Comparison of ENCODE assay signal across 27 mouse cellular contexts in the genomic region with DNA sequence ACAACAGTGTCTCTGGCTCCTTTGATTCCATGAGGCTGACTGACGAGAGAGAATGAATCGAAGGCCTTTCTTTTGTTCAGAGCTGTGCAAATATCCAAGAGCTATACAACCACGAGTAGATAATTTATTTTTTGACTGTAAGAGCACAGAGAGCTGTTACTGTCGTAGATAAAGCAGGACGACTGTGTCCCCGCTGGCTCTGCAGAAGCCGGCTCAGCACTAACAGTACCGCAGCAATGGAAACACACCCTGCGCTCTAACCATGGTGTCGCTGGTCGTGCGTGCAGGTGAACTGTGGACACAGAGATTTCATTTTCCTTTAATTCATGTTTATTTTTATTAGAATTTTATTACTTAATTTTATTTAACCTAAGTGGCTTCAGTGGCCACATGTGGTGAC.
A peak's percentile ranks its signal among the peaks of the same experiment; 100 is the strongest.
DNase-seq lines count a peak whose midpoint lies in the region; ATAC-seq and TF ChIP-seq lines count a peak whose summit lies in the region.
"Had no signal": no experiment of that assay in that cellular context is flagged by ENCODE, and none has a peak within 500 bp of the region (broad histone marks: within the 10 kb centered on the region; RNA-seq: fewer than 3 reads in every experiment).

No protein-coding gene starts in this region.

- no peak overlapping the region for H3K4me2 ChIP-seq in forebrain, postnatal 0 days (ENCODE audit: low read depth)
- no peak overlapping the region for H3K4me2 ChIP-seq in forebrain, embryonic 11.5 days (ENCODE audit: low read depth, low read length, severe bottlenecking)
- H3K4me2 ChIP-seq in midbrain, embryonic 13.5 days (replicated peaks) = no peak overlapping the region
- H3K4me2 ChIP-seq in midbrain, embryonic 11.5 days = no peak overlapping the region
- H3K4me2 ChIP-seq in midbrain, embryonic 16.5 days (ENCODE audit: low read length) = no peak overlapping the region
- no peak overlapping the region for H3K4me2 ChIP-seq in neural tube, embryonic 15.5 days
- H3K4me2 ChIP-seq: embryonic facial prominence, embryonic 13.5 days; limb, embryonic 12.5 days; liver, embryonic 15.5 days; lung, embryonic 14.5 days; midbrain, embryonic 12.5 days had no signal

- H3K27me3 ChIP-seq in forebrain, postnatal 0 days (ENCODE audit: insufficient read depth, low read length) = no peaks in the 10 kb centered on the region
- H3K27me3 ChIP-seq in forebrain, embryonic 11.5 days (ENCODE audit: control insufficient read depth, insufficient read depth, low read length) = no peaks in the 10 kb centered on the region
- H3K27me3 ChIP-seq in midbrain, embryonic 13.5 days = no peaks in the 10 kb centered on the region
- no peaks in the 10 kb centered on the region for H3K27me3 ChIP-seq in midbrain, embryonic 11.5 days (ENCODE audit: control insufficient read depth, insufficient read depth, low read length)
- no peaks in the 10 kb centered on the region for H3K27me3 ChIP-seq in midbrain, embryonic 16.5 days (ENCODE audit: control insufficient read depth, insufficient read depth, low read depth, low read length)
- no peaks in the 10 kb centered on the region for H3K27me3 ChIP-seq in neural tube, embryonic 15.5 days (replicated peaks)
- H3K27me3 ChIP-seq: embryonic facial prominence, embryonic 13.5 days; limb, embryonic 12.5 days; liver, embryonic 15.5 days; midbrain, embryonic 12.5 days had no signal

- no peaks in the 10 kb centered on the region for H3K9me3 ChIP-seq in forebrain, postnatal 0 days (ENCODE audit: low read length)
- H3K9me3 ChIP-seq in forebrain, embryonic 11.5 days (ENCODE audit: control insufficient read depth, low read length) = no peaks in the 10 kb centered on the region
- no peaks in the 10 kb centered on the region for H3K9me3 ChIP-seq in midbrain, embryonic 13.5 days
- H3K9me3 ChIP-seq in midbrain, embryonic 11.5 days (ENCODE audit: control insufficient read depth, low read length) = no peaks in the 10 kb centered on the region
- H3K9me3 ChIP-seq in midbrain, embryonic 16.5 days (replicated peaks; ENCODE audit: control insufficient read depth, low read length, poor library complexity, severe bottlenecking) = no peaks in the 10 kb centered on the region
- no peaks in the 10 kb centered on the region for H3K9me3 ChIP-seq in neural tube, embryonic 15.5 days (replicated peaks)
- H3K9me3 ChIP-seq: embryonic facial prominence, embryonic 13.5 days; limb, embryonic 12.5 days; liver, embryonic 15.5 days; midbrain, embryonic 12.5 days had no signal

- H3K27ac ChIP-seq in forebrain, postnatal 0 days (ENCODE audit: low read depth, low read length) = no peak overlapping the region
- H3K27ac ChIP-seq in forebrain, embryonic 11.5 days (ENCODE audit: low read depth, low read length) = no peak overlapping the region
- H3K27ac ChIP-seq in midbrain, embryonic 13.5 days = peak overlapping the region; percentile 59
- no peak overlapping the region for H3K27ac ChIP-seq in midbrain, embryonic 11.5 days (ENCODE audit: low read depth, low read length)
- peak overlapping the region; percentile 63 for H3K27ac ChIP-seq in midbrain, embryonic 16.5 days (ENCODE audit: low read length)
- peak overlapping the region; percentile 41; the same call in 1 of the 2 replicates for H3K27ac ChIP-seq in neural tube, embryonic 15.5 days (replicated peaks)
- H3K27ac ChIP-seq: embryonic facial prominence, embryonic 13.5 days; layer of hippocampus, adult 2 months; left cerebral cortex, adult 2 months; limb, embryonic 12.5 days; liver, embryonic 15.5 days; midbrain, embryonic 12.5 days had no signal

- 64% methylated on average over 12 of the region's 12 CpGs for WGBS in forebrain, postnatal 0 days
- 83% methylated on average over 12 of the region's 12 CpGs for WGBS in forebrain, embryonic 11.5 days
- WGBS in midbrain, embryonic 13.5 days = 63% methylated on average over 12 of the region's 12 CpGs
- WGBS in midbrain, embryonic 11.5 days = 86% methylated on average over 12 of the region's 12 CpGs
- WGBS in midbrain, embryonic 16.5 days = 46% methylated on average over 12 of the region's 12 CpGs
- WGBS in neural tube, embryonic 15.5 days = 35% methylated on average over 12 of the region's 12 CpGs

- no peaks in the 10 kb centered on the region for H3K4me1 ChIP-seq in forebrain, postnatal 0 days (ENCODE audit: insufficient read depth)
- H3K4me1 ChIP-seq in forebrain, embryonic 11.5 days (replicated peaks; ENCODE audit: control insufficient read depth, insufficient read depth, low read length) = no peaks in the 10 kb centered on the region
- H3K4me1 ChIP-seq in midbrain, embryonic 13.5 days (replicated peaks) = peaks cover 10% of the 10 kb centered on the region; the same call in 1 of the 2 replicates
- H3K4me1 ChIP-seq in midbrain, embryonic 11.5 days (ENCODE audit: control insufficient read depth, insufficient read depth, low read length) = no peaks in the 10 kb centered on the region
- H3K4me1 ChIP-seq in midbrain, embryonic 16.5 days (ENCODE audit: control insufficient read depth, insufficient read depth, low read length) = no peaks in the 10 kb centered on the region; the same call in none of the 2 replicates
- peaks cover 16% of the 10 kb centered on the region; the same call in 1 of the 2 replicates for H3K4me1 ChIP-seq in neural tube, embryonic 15.5 days
- H3K4me1 ChIP-seq: embryonic facial prominence, embryonic 13.5 days; limb, embryonic 12.5 days; liver, embryonic 15.5 days had no signal

- no peak overlapping the region for H3K4me3 ChIP-seq in forebrain, postnatal 0 days (ENCODE audit: low read depth, low read length)
- H3K4me3 ChIP-seq in forebrain, embryonic 11.5 days (ENCODE audit: low read depth, low read length) = no peak overlapping the region
- no peak overlapping the region for H3K4me3 ChIP-seq in midbrain, embryonic 13.5 days (replicated peaks)
- H3K4me3 ChIP-seq in midbrain, embryonic 11.5 days (ENCODE audit: low read depth, low read length) = no peak overlapping the region
- no peak overlapping the region for H3K4me3 ChIP-seq in midbrain, embryonic 16.5 days (ENCODE audit: low read depth, low read length)
- H3K4me3 ChIP-seq in neural tube, embryonic 15.5 days (replicated peaks) = no peak overlapping the region
- H3K4me3 ChIP-seq: embryonic facial prominence, embryonic 13.5 days; layer of hippocampus, adult 2 months; left cerebral cortex, adult 2 months; limb, embryonic 12.5 days; liver, embryonic 15.5 days; midbrain, embryonic 12.5 days; myocyte had no signal

- TF ChIP-seq CTCF in forebrain, postnatal 0 days (IDR thresholded peaks at IDR 0.05; ENCODE audit: low read depth) = no peak

- intact Hi-C loops in heart, postnatal 36 days (cut with DNase I) = no loop called here

- no peak overlapping the region for H3K9ac ChIP-seq in forebrain, postnatal 0 days
- H3K9ac ChIP-seq in forebrain, embryonic 11.5 days (ENCODE audit: low read length) = no peak overlapping the region
- no peak overlapping the region for H3K9ac ChIP-seq in midbrain, embryonic 13.5 days (replicated peaks)
- no peak overlapping the region for H3K9ac ChIP-seq in midbrain, embryonic 11.5 days (ENCODE audit: low read length)
- H3K9ac ChIP-seq in midbrain, embryonic 16.5 days (ENCODE audit: low read depth, low read length) = no peak overlapping the region
- H3K9ac ChIP-seq in neural tube, embryonic 15.5 days (replicated peaks) = no peak overlapping the region
- H3K9ac ChIP-seq: embryonic facial prominence, embryonic 13.5 days; limb, embryonic 12.5 days; liver, embryonic 15.5 days; lung, embryonic 14.5 days; midbrain, embryonic 12.5 days had no signal

- 0 out of 2 replicates have a peak, but pooled peaks have one; percentile 11 for ATAC-seq in forebrain, postnatal 0 days
- ATAC-seq in forebrain, embryonic 11.5 days (replicated peaks; ENCODE audit: low FRiP score) = no peak
- peak; percentile 48 for ATAC-seq in midbrain, embryonic 13.5 days
- no peak; the same call in 1 of the 2 replicates for ATAC-seq in midbrain, embryonic 11.5 days (ENCODE audit: low FRiP score)
- ATAC-seq in midbrain, embryonic 16.5 days = peak; percentile 50; the same call in 1 of the 2 replicates
- ATAC-seq in neural tube, embryonic 15.5 days (ENCODE audit: low FRiP score) = peak; percentile 39; the same call in 1 of the 2 replicates
- ATAC-seq: CD4-positive, CD25-positive, alpha-beta regulatory T cell, adult 4 months had no signal

- DNase-seq in forebrain, postnatal 0 days = no peak
- no peak for DNase-seq in forebrain, embryonic 11.5 days (ENCODE audit: low spot score)
- DNase-seq in midbrain, embryonic 11.5 days (ENCODE audit: low spot score, missing footprints) = no peak
- no peak for DNase-seq in heart, postnatal 36 days
- DNase-seq: adrenal gland, postnatal 25 days; cerebellum, adult 18-20 months; cerebellum, postnatal 10 days; gastrocnemius, postnatal 10 days; heart, postnatal 4 days; kidney, adult 2 months; kidney, postnatal 36 days; lung, embryonic 14.5 days; lung, postnatal 14 days; right cerebral cortex, adult 18-20 months; spleen, adult 18-20 months; thymus, postnatal 14 days had no signal

- peaks cover 54% of the 10 kb centered on the region for H3K36me3 ChIP-seq in forebrain, postnatal 0 days (ENCODE audit: insufficient read depth)
- no peaks in the 10 kb centered on the region; the same call in 1 of the 2 replicates for H3K36me3 ChIP-seq in forebrain, embryonic 11.5 days (ENCODE audit: control insufficient read depth, insufficient read depth, low read length)
- H3K36me3 ChIP-seq in midbrain, embryonic 13.5 days = peaks cover 73% of the 10 kb centered on the region
- peaks cover 14% of the 10 kb centered on the region for H3K36me3 ChIP-seq in midbrain, embryonic 11.5 days (ENCODE audit: control insufficient read depth, insufficient read depth, low read length)
- H3K36me3 ChIP-seq in midbrain, embryonic 16.5 days (ENCODE audit: control insufficient read depth, insufficient read depth, low read length) = peaks cover 18% of the 10 kb centered on the region
- peaks cover 44% of the 10 kb centered on the region for H3K36me3 ChIP-seq in neural tube, embryonic 15.5 days
- H3K36me3 ChIP-seq: liver, embryonic 15.5 days had no signal

Comparison
In these comparisons a context has a peak if more than half of its experiments do, and no peak if none do; other contexts are left out.
1. ATAC-seq: peak in forebrain, postnatal 0 days (single experiment), midbrain, embryonic 13.5 days (single experiment), midbrain, embryonic 16.5 days (single experiment) and neural tube, embryonic 15.5 days (single experiment); none in forebrain, embryonic 11.5 days (single experiment) and midbrain, embryonic 11.5 days (single experiment).
2. H3K27ac ChIP-seq: peak in midbrain, embryonic 13.5 days (single experiment), midbrain, embryonic 16.5 days (single experiment) and neural tube, embryonic 15.5 days (single experiment); none in forebrain, postnatal 0 days (single experiment), forebrain, embryonic 11.5 days (single experiment) and midbrain, embryonic 11.5 days (single experiment).